Mouse (Mus musculus) megakaryocyte-erythroid progenitor cell, adult 5-6 weeks (primary cell): ENCODE measurements around the gene Noc3l. TPM values are rescaled to one million over a fixed set of nuclear protein-coding genes. Genes with fewer than 3 reads are reported as not detected.

ENCODE experiments used
- ATAC-seq: replicated peaks from 2 replicates; pipeline ENCODE4 v1.8.0; 2016; ENCODE audit warnings: mild to moderate bottlenecking, inconsistent platforms; ENCODE audit not compliant: severe bottlenecking, poor library complexity, low FRiP score, low TSS enrichment
- total RNA-seq, 2 experiments: library from RNA; stranded (forward) in 1 of 2; stranded (reverse) in 1 of 2; fragments of 200-1000, 215-1000 nt in 1 of 2; fragments of >200 nt in 1 of 2; fragmentation: Nextera tagmentation in 1 of 2; gene quantifications; 2 replicates each; pipeline ENCODE4 v1.2.3; 2014 to 2017

The Noc3l gene
- total RNA-seq (2014; fragmentation: Nextera tagmentation) (24.3 and 34.6 TPM in 2 replicates), total RNA-seq (2017) (60.5 and 71.2 TPM in 2 replicates)

- peak; percentile 88 for ATAC-seq
Observed at GRCm38 (mm10) chr19:38818766-38819426, at the start of gene Noc3l. Noc3l (minus strand) TSS chr19:38819237.

DNA sequence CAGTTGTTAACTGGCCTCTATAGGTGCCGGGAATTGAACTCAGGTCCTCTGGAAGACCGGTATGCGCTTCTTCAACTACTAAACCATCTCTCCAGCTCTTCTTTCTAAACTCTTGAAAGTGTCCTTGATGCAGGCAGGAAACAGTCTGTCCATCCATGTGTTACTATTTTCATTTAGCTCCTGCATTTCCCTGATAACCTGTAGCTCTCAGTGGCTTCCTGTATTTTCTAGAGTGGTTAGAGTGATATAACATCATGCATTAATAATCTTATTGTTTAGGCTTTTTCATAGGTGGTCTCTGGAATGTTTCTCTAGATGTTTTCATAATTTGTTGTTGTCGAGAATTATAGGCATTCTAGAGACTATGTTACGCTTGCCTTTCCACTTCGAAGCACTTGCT is 43.5 kb upstream of the Noc3l start:
- ATAC-seq: no peak

DNA sequence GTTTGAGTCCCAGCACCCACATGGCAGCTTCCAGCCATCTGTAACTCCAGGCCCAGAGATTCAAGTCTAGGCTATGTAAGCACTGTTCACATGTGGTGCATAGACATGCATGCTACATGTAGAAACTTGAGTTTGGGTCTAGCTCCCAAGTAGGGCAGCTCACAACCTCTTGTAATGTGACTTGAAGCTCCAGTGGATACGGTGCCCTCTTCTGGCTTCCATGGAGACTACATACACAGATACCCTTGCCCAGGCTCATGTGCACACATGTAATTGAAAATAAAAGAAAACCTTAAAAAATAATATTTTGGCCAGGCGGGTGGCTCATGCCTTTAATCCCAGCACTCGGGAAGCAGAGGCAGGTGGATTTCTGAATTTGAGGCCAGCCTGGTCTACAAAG is 39.2 kb upstream of the Noc3l start:
- no peak for ATAC-seq

GRCm38 (mm10) chr19:38846373-38846772 is 27.3 kb upstream of the Noc3l start:
- ATAC-seq: no peak

- no peak for ATAC-seq
Observed at GRCm38 (mm10) chr19:38844817-38845216, 25.8 kb upstream of the Noc3l start.

- ATAC-seq: peak; percentile 29
Observed at GRCm38 (mm10) chr19:38837171-38837641, 18.2 kb upstream of the Noc3l start.

- peak; percentile 94 for ATAC-seq
Observed at GRCm38 (mm10) chr19:38836438-38837170, 17.6 kb upstream of the Noc3l start, which contains the start of gene Tbc1d12. Tbc1d12 (plus strand) TSS chr19:38836579.

DNA sequence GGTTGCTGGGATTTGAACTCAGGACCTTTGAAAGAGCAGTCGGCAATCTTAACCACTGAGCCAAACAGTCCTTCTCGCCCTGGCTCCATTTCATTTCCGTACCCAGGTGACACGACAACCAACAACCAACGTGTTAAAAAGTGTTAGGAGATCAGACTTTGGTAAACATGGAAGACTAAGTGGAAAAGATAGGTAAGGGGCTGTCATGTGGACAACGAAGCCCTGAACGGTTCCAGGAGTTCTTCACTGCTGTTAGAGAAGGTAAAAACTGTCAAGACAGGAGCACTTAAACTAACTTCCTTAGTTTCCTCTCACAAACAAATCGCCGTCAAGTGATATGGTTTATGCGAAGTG is 17.0 kb upstream of the Noc3l start:
- ATAC-seq: no peak

GRCm38 (mm10) chr19:38833224-38833623 is 14.2 kb upstream of the Noc3l start:
- no peak for ATAC-seq

GRCm38 (mm10) chr19:38820186-38820804 is 1.3 kb upstream of the Noc3l start:
- peak; percentile 86 for ATAC-seq

DNA sequence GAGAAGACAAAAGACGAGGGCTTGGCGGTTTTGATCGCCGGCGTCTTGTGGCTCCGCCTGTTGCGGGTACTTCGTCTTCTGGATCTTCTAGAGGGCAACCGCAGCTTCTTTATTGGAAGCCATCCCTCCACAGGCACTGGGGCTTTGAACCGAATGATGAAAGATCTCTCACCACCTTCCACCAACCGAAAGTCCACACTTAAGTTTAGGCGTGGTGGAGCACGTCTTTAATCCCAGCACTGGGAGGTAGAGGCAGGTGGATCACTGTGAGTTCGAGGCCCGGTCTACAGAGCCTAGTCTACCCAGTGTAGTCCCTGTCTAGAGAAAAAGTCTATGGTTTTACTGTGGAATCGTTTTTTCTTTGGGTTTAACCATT is 378 bp upstream of the Noc3l start:
- ATAC-seq: no peak; the same call in 1 of the 2 replicates

- no peak for ATAC-seq
Observed at GRCm38 (mm10) chr19:38818191-38818590, 846 bp downstream of the Noc3l start.

- no peak for ATAC-seq
Observed at GRCm38 (mm10) chr19:38798801-38799200, 20.2 kb downstream of the Noc3l start.

DNA sequence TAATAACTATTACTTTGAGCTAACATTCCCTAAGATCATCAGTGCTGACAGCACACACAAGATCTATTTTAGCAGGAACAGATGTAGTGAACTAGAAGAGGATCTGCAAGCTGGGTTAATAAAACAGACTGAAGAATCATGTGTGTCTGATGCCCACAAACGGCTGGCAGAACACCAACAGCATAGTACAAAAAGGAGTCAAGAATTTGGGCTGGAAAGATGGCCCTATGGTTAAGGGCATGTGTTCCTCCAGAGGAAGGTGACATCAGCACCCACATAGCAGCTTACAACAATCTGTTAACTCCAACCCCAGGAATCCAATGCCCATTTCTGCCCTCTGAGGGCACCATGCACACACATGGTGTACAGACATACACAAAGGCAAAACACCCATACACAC is 20.7 kb downstream of the Noc3l start:
- no peak for ATAC-seq

DNA sequence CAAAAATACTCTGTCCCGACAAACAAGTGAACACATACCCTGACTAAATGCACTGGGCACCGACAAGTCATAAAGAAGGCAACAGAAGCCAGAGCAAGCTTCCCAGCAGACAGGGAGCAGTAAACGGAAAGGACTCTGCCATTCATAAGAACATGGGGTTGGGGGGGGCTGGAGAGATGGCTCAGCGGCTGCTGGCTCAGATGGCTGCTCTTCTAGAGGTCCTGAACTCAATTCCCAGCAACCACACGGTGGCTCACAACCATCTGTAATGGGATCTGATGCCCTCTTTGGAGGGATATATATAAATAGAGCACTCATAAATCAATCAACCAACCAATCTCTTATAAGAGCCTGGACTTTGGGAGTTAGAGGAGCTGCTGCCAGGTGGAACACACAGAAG is 22.5 kb downstream of the Noc3l start:
- no peak for ATAC-seq

DNA sequence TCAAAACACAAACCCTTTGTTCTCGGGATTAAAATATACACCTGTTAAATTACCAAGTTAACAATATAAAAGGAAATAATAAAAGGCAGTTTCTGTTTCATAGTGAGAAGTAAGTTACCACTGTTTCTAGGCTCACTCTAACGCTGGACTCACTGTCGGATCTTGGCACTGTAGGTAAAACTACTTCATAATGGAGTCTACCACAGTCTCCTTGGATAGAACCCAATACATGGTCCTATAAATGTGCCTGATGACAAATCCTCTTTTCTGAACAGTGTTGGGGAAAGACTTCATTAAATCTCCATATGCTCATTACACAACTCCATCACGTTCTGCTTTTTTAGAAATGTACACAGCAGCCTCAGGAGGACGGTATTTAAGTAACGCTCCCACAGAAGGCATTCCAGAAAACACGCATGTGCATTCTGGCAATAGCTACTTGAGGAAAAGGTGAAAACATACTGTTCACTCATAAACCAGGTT is 25.4 kb downstream of the Noc3l start:
- no peak for ATAC-seq

- ATAC-seq: no peak
Observed at GRCm38 (mm10) chr19:38787756-38788155, 31.3 kb downstream of the Noc3l start.

DNA sequence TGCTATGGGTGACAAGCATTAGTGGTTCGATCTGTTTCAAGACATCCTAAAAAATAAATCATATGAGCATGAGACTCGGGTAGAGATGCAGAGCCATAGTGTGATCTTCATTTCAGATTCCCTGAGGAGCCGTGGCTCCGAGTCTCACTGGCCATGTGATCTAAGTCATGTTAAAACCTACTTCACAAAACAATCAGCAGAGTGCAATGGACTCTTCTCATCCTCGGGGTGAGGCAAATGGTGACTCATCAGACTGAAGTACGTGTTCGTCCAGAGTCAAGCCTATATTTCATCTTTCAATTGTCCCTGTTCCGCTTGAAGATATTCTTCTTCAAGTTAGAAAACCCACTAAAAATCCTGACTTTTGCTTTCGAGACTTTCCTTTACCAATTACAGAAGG is 35.5 kb downstream of the Noc3l start:
- no peak for ATAC-seq

DNA sequence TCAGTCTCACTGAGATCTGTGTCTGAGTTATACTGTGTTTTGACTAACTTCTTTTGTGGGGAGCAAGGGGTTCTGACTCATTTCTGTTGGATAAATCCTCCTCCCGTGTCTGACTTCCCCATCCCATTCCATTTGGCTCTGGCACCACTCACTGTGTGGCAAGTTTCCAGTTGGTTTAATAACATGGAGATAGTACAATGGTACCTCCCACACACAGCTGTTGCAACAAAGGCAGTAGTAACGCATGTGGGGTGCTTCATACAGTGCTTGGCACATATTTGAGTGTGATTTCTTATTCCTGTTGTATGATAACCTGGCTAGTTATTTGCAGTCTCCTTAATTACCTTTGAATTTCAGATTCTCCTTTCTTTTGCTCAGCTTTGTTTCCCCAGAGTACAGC is 40.2 kb downstream of the Noc3l start:
- no peak for ATAC-seq

GRCm38 (mm10) chr19:38775548-38775947 is 43.5 kb downstream of the Noc3l start:
- no peak for ATAC-seq
